Mouse (Mus musculus): ENCODE data around the gene Slxl1. TPM values are rescaled to one million over a fixed set of nuclear protein-coding genes. Genes with fewer than 3 reads are reported as not detected.
"Not testable (repeated sequence)": the region's sequence is repeated elsewhere in the genome, so short reads cannot be mapped to it uniquely, and the experiment has no call there.

The Slxl1 gene
- polyA plus RNA-seq (2012) = not detected in 2 replicates

DNA sequence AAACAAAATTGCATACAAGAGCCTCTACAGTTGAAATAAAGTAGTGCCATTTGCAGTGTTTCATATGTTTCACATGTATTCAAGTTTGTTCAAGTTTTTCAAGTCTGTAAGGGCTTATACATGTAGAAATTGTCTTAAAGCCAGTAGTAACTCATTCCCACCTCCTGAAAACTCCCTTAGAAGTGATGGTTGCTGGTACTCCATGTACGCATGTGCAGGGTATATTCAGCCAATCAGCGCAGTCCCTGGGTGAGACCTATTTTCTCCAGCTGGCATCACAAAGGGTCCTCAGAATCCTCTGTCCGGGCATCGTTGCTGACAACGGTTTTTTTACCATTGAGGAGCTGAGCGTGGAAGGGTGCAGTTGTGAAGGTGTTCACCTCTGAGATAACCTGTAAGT is at the start of gene Slxl1:
Slxl1 (plus strand) TSS at position 301 of the 400 bp plus-strand sequence.
- TF ChIP-seq GATA1 (IDR thresholded peaks at IDR 0.05; ENCODE audit: low read length) = not testable (repeated sequence)
